Mouse (Mus musculus): Measurements from ENCODE around the gene Tas2r124.

The Tas2r124 gene

GRCm38 (mm10) chr6:132754430-132754829, at the start of gene Tas2r124:
Gene Tas2r124, plus strand, starts transcription at chr6:132754730.
- DNase-seq, result no peak

- DNase-seq, result no peak
Observed at GRCm38 (mm10) chr6:132711828-132712227, 42.7 kb upstream of the Tas2r124 start, which contains the start of gene Tas2r122. Gene Tas2r122, minus strand, starts transcription at chr6:132711928.

- no peak for DNase-seq
Observed at GRCm38 (mm10) chr6:132737935-132738334, 16.6 kb upstream of the Tas2r124 start, which contains the start of gene Tas2r115. Gene Tas2r115, minus strand, starts transcription at chr6:132738035.

GRCm38 (mm10) chr6:132750206-132750605, 4.3 kb upstream of the Tas2r124 start:
- no peak for DNase-seq

GRCm38 (mm10) chr6:132761831-132762230, 7.3 kb downstream of the Tas2r124 start, which contains the start of gene Tas2r102:
Gene Tas2r102, plus strand, starts transcription at chr6:132762131.
- DNase-seq, result no peak

- no peak for DNase-seq
Observed at GRCm38 (mm10) chr6:132778062-132778461, 23.5 kb downstream of the Tas2r124 start, which contains the start of gene Tas2r136. Gene Tas2r136, minus strand, starts transcription at chr6:132778162.

- DNase-seq, result no peak
Observed at GRCm38 (mm10) chr6:132795393-132795792, 40.9 kb downstream of the Tas2r124 start.

GRCm38 (mm10) chr6:132802518-132802917, 48.0 kb downstream of the Tas2r124 start, which contains the start of gene Tas2r117:
Gene Tas2r117, plus strand, starts transcription at chr6:132802818.
- no peak for DNase-seq

Data from cerebellum, adult 8-10 months (tissue).